Mouse (Mus musculus) erythroblast, embryonic 14.5 days (primary cell): Measurements from ENCODE around the gene Col24a1. TPM values are rescaled to one million over a fixed set of nuclear protein-coding genes. Genes with fewer than 3 reads are reported as not detected.

ENCODE experiments used
- H3K27me3 ChIP-seq: 2 replicates; pipeline ENCODE4 v1.6.1; 2012; ENCODE audit warnings: inconsistent platforms; ENCODE audit not compliant: control insufficient read depth
- H3K36me3 ChIP-seq: 2 replicates; pipeline ENCODE4 v1.6.1; 2012; ENCODE audit warnings: mild to moderate bottlenecking, inconsistent platforms; ENCODE audit not compliant: control insufficient read depth
- H3K4me1 ChIP-seq: 2 replicates; pipeline ENCODE4 v1.6.1; 2012; ENCODE audit warnings: inconsistent platforms; ENCODE audit not compliant: control insufficient read depth
- H3K4me3 ChIP-seq: replicated peaks from 2 replicates; pipeline ENCODE3; 2012; ENCODE audit warnings: moderate library complexity, mild to moderate bottlenecking, inconsistent platforms
- H3K9me3 ChIP-seq: 2 replicates; pipeline ENCODE4 v1.6.1; 2012; ENCODE audit warnings: low read length, inconsistent platforms, mixed read lengths; ENCODE audit not compliant: control insufficient read depth
- GATA1 ChIP-seq: IDR thresholded peaks from 2 replicates; pipeline ENCODE4 v1.6.1; 2012; ENCODE audit warnings: low read length, inconsistent platforms, mixed read lengths
- TAL1 ChIP-seq: IDR thresholded peaks from 3 replicates; pipeline ENCODE4 v1.6.1; 2012; ENCODE audit warnings: low read length, inconsistent platforms, mixed read lengths
- polyA plus RNA-seq: library from polyadenylated mRNA; stranded (reverse); fragments of >175 nt; gene quantifications from 2 replicates; pipeline ENCODE4 v1.2.3, GENCODE M21; 2012

The Col24a1 gene
- not detected in 2 replicates for polyA plus RNA-seq

- no peaks in the 10 kb centered on the region for H3K36me3 ChIP-seq
- peaks cover 17% of the 10 kb centered on the region for H3K27me3 ChIP-seq
- TF ChIP-seq GATA1 (no peak), TAL1 (no peak)
- no peak within 1 kb of the TSS for H3K4me3 ChIP-seq
- H3K9me3 ChIP-seq: no peaks in the 10 kb centered on the region
- H3K4me1 ChIP-seq: no peaks in the 10 kb centered on the region
Measured at GRCm38 (mm10) chr3:145292337-145293134, at the start of gene Col24a1. Col24a1 (plus strand) TSS chr3:145292472.

- no peaks in the 10 kb centered on the region for H3K4me1 ChIP-seq
- H3K9me3 ChIP-seq: peaks cover 5% of the 10 kb centered on the region
- no peak overlapping the region for H3K4me3 ChIP-seq
- H3K36me3 ChIP-seq: no peaks in the 10 kb centered on the region
- H3K27me3 ChIP-seq: no peaks in the 10 kb centered on the region
- TF ChIP-seq TAL1 (no peak), GATA1 (no peak)
Measured at GRCm38 (mm10) chr3:145248040-145248439, 44.2 kb upstream of the Col24a1 start.

- TF ChIP-seq GATA1 (no peak), TAL1 (no peak)
- Histone ChIP-seq H3K4me3 (no peak overlapping the region), H3K27me3 (no peaks in the 10 kb centered on the region), H3K9me3 (peaks cover 5% of the 10 kb centered on the region), H3K36me3 (no peaks in the 10 kb centered on the region), H3K4me1 (no peaks in the 10 kb centered on the region)
Measured at GRCm38 (mm10) chr3:145253066-145253465, 39.2 kb upstream of the Col24a1 start.

GRCm38 (mm10) chr3:145254764-145255396, 37.4 kb upstream of the Col24a1 start:
- no peaks in the 10 kb centered on the region for H3K27me3 ChIP-seq
- no peaks in the 10 kb centered on the region for H3K4me1 ChIP-seq
- peaks cover 7% of the 10 kb centered on the region for H3K9me3 ChIP-seq
- H3K4me3 ChIP-seq: no peak overlapping the region
- no peak for TF ChIP-seq TAL1
- H3K36me3 ChIP-seq: no peaks in the 10 kb centered on the region

GRCm38 (mm10) chr3:145256647-145257046, 35.6 kb upstream of the Col24a1 start:
- Histone ChIP-seq H3K27me3 (no peaks in the 10 kb centered on the region), H3K4me1 (no peaks in the 10 kb centered on the region), H3K4me3 (no peak overlapping the region), H3K9me3 (peaks cover 7% of the 10 kb centered on the region), H3K36me3 (no peaks in the 10 kb centered on the region)
- no peak for TF ChIP-seq GATA1
- no peak for TF ChIP-seq TAL1

GRCm38 (mm10) chr3:145259678-145260077, 32.6 kb upstream of the Col24a1 start:
- H3K4me3 ChIP-seq: no peak overlapping the region
- H3K9me3 ChIP-seq: peaks cover 2% of the 10 kb centered on the region; the same call in 1 of the 2 replicates
- TF ChIP-seq TAL1 (no peak), GATA1 (no peak)
- no peaks in the 10 kb centered on the region for H3K36me3 ChIP-seq
- H3K27me3 ChIP-seq: no peaks in the 10 kb centered on the region
- no peaks in the 10 kb centered on the region for H3K4me1 ChIP-seq

GRCm38 (mm10) chr3:145263131-145263530, 29.1 kb upstream of the Col24a1 start:
- Histone ChIP-seq H3K4me1 (no peaks in the 10 kb centered on the region), H3K9me3 (peaks cover 2% of the 10 kb centered on the region; the same call in 1 of the 2 replicates), H3K36me3 (no peaks in the 10 kb centered on the region), H3K4me3 (no peak overlapping the region), H3K27me3 (no peaks in the 10 kb centered on the region)
- TF ChIP-seq GATA1 (no peak), TAL1 (no peak)

GRCm38 (mm10) chr3:145268066-145268465, 24.2 kb upstream of the Col24a1 start:
- Histone ChIP-seq H3K36me3 (no peaks in the 10 kb centered on the region), H3K9me3 (no peaks in the 10 kb centered on the region; the same call in 1 of the 2 replicates), H3K27me3 (no peaks in the 10 kb centered on the region), H3K4me1 (no peaks in the 10 kb centered on the region), H3K4me3 (no peak overlapping the region)
- TF ChIP-seq GATA1 (no peak), TAL1 (no peak)

GRCm38 (mm10) chr3:145274191-145274590, 18.1 kb upstream of the Col24a1 start:
- Histone ChIP-seq H3K9me3 (peaks cover 5% of the 10 kb centered on the region; the same call in 1 of the 2 replicates), H3K4me1 (no peaks in the 10 kb centered on the region), H3K36me3 (no peaks in the 10 kb centered on the region), H3K4me3 (no peak overlapping the region), H3K27me3 (no peaks in the 10 kb centered on the region)
- TF ChIP-seq TAL1: no peak
- TF ChIP-seq GATA1: no peak
